Mouse (Mus musculus) erythroblast, embryonic 14.5 days (primary cell): ENCODE results near the gene Soat2.

Experiments used
- GATA1 ChIP-seq: IDR thresholded peaks from 2 replicates; pipeline ENCODE4 v1.6.1; 2012; ENCODE audit warnings: low read length, inconsistent platforms, mixed read lengths
- TAL1 ChIP-seq: IDR thresholded peaks from 3 replicates; pipeline ENCODE4 v1.6.1; 2012; ENCODE audit warnings: low read length, inconsistent platforms, mixed read lengths

- TF ChIP-seq TAL1: no peak
- TF ChIP-seq GATA1: no peak
Observed at GRCm38 (mm10) chr15:102177417-102177816, 27.1 kb downstream of the Soat2 start.
